Mouse (Mus musculus) hindbrain, postnatal 0 days (tissue): ENCODE measurements around the gene Cmtm4. TPM values are rescaled to one million over a fixed set of nuclear protein-coding genes. Genes with fewer than 3 reads are reported as not detected.

Source experiments
- ATAC-seq: fragments of 200-750 bp; cut with Nextera tagmentation; 2 replicates; pipeline ENCODE4 v1.8.0; 2017; ENCODE audit warnings: mild to moderate bottlenecking, moderate TSS enrichment, moderate library complexity
- DNase-seq: peaks from one replicate; pipeline ENCODE4 v3.0.0-alpha.2; 2015; ENCODE audit warnings: low spot score
- H3K27ac ChIP-seq: fragments of 300-500 bp; sonication (generic); 2 replicates; pipeline ENCODE4 v1.5.1; 2014; ENCODE audit warnings: mild to moderate bottlenecking
- H3K27me3 ChIP-seq: fragments of 300-500 bp; sonication (generic); 2 replicates; pipeline ENCODE4 v1.6.1; 2014; ENCODE audit warnings: low read length, mixed read lengths; ENCODE audit not compliant: insufficient read depth
- H3K36me3 ChIP-seq: fragments of 300-500 bp; sonication (generic); 2 replicates; pipeline ENCODE4 v1.6.1; 2014; ENCODE audit warnings: low read length, mixed read lengths; ENCODE audit not compliant: insufficient read depth
- H3K4me1 ChIP-seq: fragments of 300-500 bp; sonication (generic); 2 replicates; pipeline ENCODE4 v1.6.1; 2014; ENCODE audit warnings: antibody characterized with exemption, low read length, mixed read lengths; ENCODE audit not compliant: insufficient read depth
- H3K4me2 ChIP-seq: fragments of 300-500 bp; sonication (generic); 2 replicates; pipeline ENCODE4 v1.6.1; 2014; ENCODE audit warnings: low read depth, mild to moderate bottlenecking, low read length, moderate library complexity, mixed read lengths
- H3K4me3 ChIP-seq: fragments of 300-500 bp; sonication (generic); 2 replicates; pipeline ENCODE4 v1.5.1; 2014; ENCODE audit warnings: low read length
- H3K9ac ChIP-seq: fragments of 300-500 bp; sonication (generic); replicated peaks from 2 replicates; pipeline ENCODE4 v1.6.1; 2014; ENCODE audit warnings: mild to moderate bottlenecking, low read length, moderate library complexity, mixed read lengths
- H3K9me3 ChIP-seq: fragments of 300-500 bp; sonication (generic); 2 replicates; pipeline ENCODE4 v1.6.1; 2016; ENCODE audit warnings: low read length, mixed read lengths
- CTCF ChIP-seq: IDR thresholded peaks from 2 replicates; pipeline ENCODE4 v1.5.1; 2016; ENCODE audit warnings: antibody characterized with exemption, control low read depth, low read depth
- WGBS: fragments of 180-500 bp; shearing (Covaris S2); extraction: QIAGEN DNeasy Blood & Tissue Kit; methylation state at CpG from one replicate; pipeline ENCODE4 v1.1.7; 2014; 5-methylcytosine and 5-hydroxymethylcytosine counted together
- polyA plus RNA-seq: library from polyadenylated mRNA; unstranded; fragments of >200 nt; fragmentation: Nextera tagmentation; extraction: Ambion mirVana; gene quantifications from 2 replicates; pipeline ENCODE4 v1.2.1, GENCODE M21; 2015
- total RNA-seq: library from RNA; depleted of rRNA; stranded (reverse); fragments of >200 nt; gene quantifications from 2 replicates; pipeline ENCODE4 v1.2.3, GENCODE M21; 2014

Gene Cmtm4
- total and polyA plus RNA-seq, 2 experiments from 2014 or later: 2.7 to 38.4 TPM

- Histone ChIP-seq H3K36me3 (peaks cover 50% of the 10 kb centered on the region), H3K9ac (no peak overlapping the region), H3K4me2 (no peak overlapping the region), H3K9me3 (no peaks in the 10 kb centered on the region), H3K27me3 (no peaks in the 10 kb centered on the region), H3K4me1 (peaks cover 20% of the 10 kb centered on the region), H3K27ac (no peak overlapping the region), H3K4me3 (no peak overlapping the region)
- DNase-seq: no peak
- ATAC-seq: no peak
- WGBS: 92% methylated on average over 13 of the region's 13 CpGs
- no peak for TF ChIP-seq CTCF
Measured at GRCm38 (mm10) chr8:104437494-104438135, 42.0 kb upstream of the Cmtm4 start.

- peak overlapping the region; percentile 71 for H3K27ac ChIP-seq
- no peak for TF ChIP-seq CTCF
- DNase-seq (no peak), ATAC-seq (no peak)
- no peaks in the 10 kb centered on the region for H3K27me3 ChIP-seq
- no peak overlapping the region for H3K4me2 ChIP-seq
- peaks cover 16% of the 10 kb centered on the region for H3K4me1 ChIP-seq
- peaks cover 57% of the 10 kb centered on the region for H3K36me3 ChIP-seq
- no peaks in the 10 kb centered on the region for H3K9me3 ChIP-seq
- H3K4me3 ChIP-seq: no peak overlapping the region
- 87% methylated on average over 4 of the region's 4 CpGs for WGBS
- no peak overlapping the region for H3K9ac ChIP-seq
Measured at GRCm38 (mm10) chr8:104436591-104436990, 41.0 kb upstream of the Cmtm4 start.

GRCm38 (mm10) chr8:104436038-104436437 lies 40.4 kb upstream of the Cmtm4 start:
- H3K27ac ChIP-seq: peak overlapping the region; percentile 71
- H3K4me2 ChIP-seq: peak overlapping the region; percentile 30; the same call in 1 of the 2 replicates

GRCm38 (mm10) chr8:104434826-104435354 lies 39.3 kb upstream of the Cmtm4 start:
- Histone ChIP-seq H3K27me3 (no peaks in the 10 kb centered on the region), H3K4me2 (no peak overlapping the region), H3K4me1 (0 out of 2 replicates have a peak, but pooled peaks cover 6% of the 10 kb centered on the region), H3K36me3 (peaks cover 66% of the 10 kb centered on the region), H3K27ac (peak overlapping the region; percentile 71; the same call in 1 of the 2 replicates), H3K9me3 (no peaks in the 10 kb centered on the region), H3K9ac (no peak overlapping the region), H3K4me3 (no peak overlapping the region)
- WGBS: 78% methylated on average over 18 of the region's 18 CpGs
- ATAC-seq: no peak
- TF ChIP-seq CTCF: peak; percentile 54
- peak; percentile 46 for DNase-seq

More at GRCm38 (mm10) chr8:104436038-104436437, 40.4 kb upstream of the Cmtm4 start:
- no peak overlapping the region for H3K9ac ChIP-seq
- H3K27me3 ChIP-seq: no peaks in the 10 kb centered on the region
- DNase-seq: peak; percentile 97
- ATAC-seq: peak; percentile 96
- no peak overlapping the region for H3K4me3 ChIP-seq
- H3K36me3 ChIP-seq: peaks cover 62% of the 10 kb centered on the region
- 22% methylated on average over 12 of the region's 12 CpGs for WGBS
- no peak for TF ChIP-seq CTCF
- no peaks in the 10 kb centered on the region for H3K9me3 ChIP-seq
- peaks cover 11% of the 10 kb centered on the region for H3K4me1 ChIP-seq

GRCm38 (mm10) chr8:104434275-104434674 lies 38.7 kb upstream of the Cmtm4 start:
- H3K36me3 ChIP-seq: peaks cover 66% of the 10 kb centered on the region
- DNase-seq (peak; percentile 35), ATAC-seq (peak; percentile 10; the same call in 1 of the 2 replicates)
- no peak overlapping the region for H3K9ac ChIP-seq
- no peak overlapping the region for H3K4me2 ChIP-seq
- H3K4me1 ChIP-seq: 0 out of 2 replicates have a peak, but pooled peaks cover 6% of the 10 kb centered on the region
- no peak for TF ChIP-seq CTCF
- 57% methylated on average over 4 of the region's 4 CpGs for WGBS
- no peak overlapping the region for H3K27ac ChIP-seq
- H3K9me3 ChIP-seq: no peaks in the 10 kb centered on the region
- H3K4me3 ChIP-seq: no peak overlapping the region
- H3K27me3 ChIP-seq: no peaks in the 10 kb centered on the region

- DNase-seq (no peak), ATAC-seq (no peak)
- H3K9ac ChIP-seq: no peak overlapping the region
- H3K36me3 ChIP-seq: peaks cover 66% of the 10 kb centered on the region
- no peak overlapping the region for H3K27ac ChIP-seq
- no peaks in the 10 kb centered on the region for H3K27me3 ChIP-seq
- 93% methylated on average over 5 of the region's 5 CpGs for WGBS
- H3K4me1 ChIP-seq: 0 out of 2 replicates have a peak, but pooled peaks cover 6% of the 10 kb centered on the region
- no peaks in the 10 kb centered on the region for H3K9me3 ChIP-seq
- H3K4me3 ChIP-seq: no peak overlapping the region
- no peak overlapping the region for H3K4me2 ChIP-seq
- TF ChIP-seq CTCF: no peak
Measured at GRCm38 (mm10) chr8:104433191-104433842, 37.7 kb upstream of the Cmtm4 start.
